Mouse (Mus musculus): ENCODE measurements around the gene Shroom3. TPM values are rescaled to one million over a fixed set of nuclear protein-coding genes. Genes with fewer than 3 reads are reported as not detected.

The Shroom3 gene
- polyA plus RNA-seq, 1 experiment from 2014 or later: 2.9 TPM

GRCm38 (mm10) chr5:92939246-92939995 is 256.2 kb downstream of the Shroom3 start:
- Histone ChIP-seq H3K4me1 (ENCODE audit: control insufficient read depth, insufficient read depth, low read length) (no peaks in the 10 kb centered on the region), H3K27ac (ENCODE audit: low read depth, low read length) (no peak overlapping the region), H3K4me2 (ENCODE audit: low read depth, low read length) (no peak overlapping the region), H3K9ac (replicated peaks; ENCODE audit: low read depth, low read length) (no peak overlapping the region), H3K4me3 (ENCODE audit: low read depth, low read length) (no peak overlapping the region), H3K9me3 (ENCODE audit: control insufficient read depth, low read length) (peaks cover 11% of the 10 kb centered on the region; the same call in 1 of the 2 replicates), H3K27me3 (ENCODE audit: control insufficient read depth, insufficient read depth, low read length) (no peaks in the 10 kb centered on the region), H3K36me3 (ENCODE audit: control insufficient read depth, insufficient read depth, low read length) (peaks cover 21% of the 10 kb centered on the region)
- ATAC-seq (ENCODE audit: low read depth): no peak
- WGBS: 89% methylated on average over 15 of the region's 15 CpGs

DNA sequence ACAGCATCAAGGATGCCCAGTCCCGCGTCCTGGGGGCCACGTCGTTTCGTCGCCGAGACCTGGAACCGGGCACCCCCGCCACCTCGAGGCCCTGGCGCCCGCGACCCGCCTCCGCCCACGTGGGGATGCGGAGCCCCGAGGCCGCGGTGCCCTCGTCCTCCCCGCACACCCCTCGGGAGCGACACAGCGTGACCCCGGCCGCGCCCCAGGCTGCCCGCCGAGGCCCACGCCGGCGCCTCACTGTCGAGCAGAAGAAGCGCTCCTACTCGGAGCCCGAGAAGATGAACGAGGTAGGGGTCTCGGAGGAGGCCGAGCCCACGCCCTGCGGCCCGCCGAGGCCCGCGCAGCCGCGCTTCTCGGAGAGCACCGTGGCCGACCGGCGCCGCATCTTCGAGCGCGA is 258.9 kb downstream of the Shroom3 start:
- H3K9me3 ChIP-seq (ENCODE audit: control insufficient read depth, low read length): peaks cover 11% of the 10 kb centered on the region; the same call in 1 of the 2 replicates
- no peaks in the 10 kb centered on the region for H3K4me1 ChIP-seq (ENCODE audit: control insufficient read depth, insufficient read depth, low read length)
- 92% methylated on average over 57 of the region's 57 CpGs for WGBS
- H3K9ac ChIP-seq (replicated peaks; ENCODE audit: low read depth, low read length): no peak overlapping the region
- no peaks in the 10 kb centered on the region for H3K27me3 ChIP-seq (ENCODE audit: control insufficient read depth, insufficient read depth, low read length)
- H3K27ac ChIP-seq (ENCODE audit: low read depth, low read length): no peak overlapping the region
- no peak overlapping the region for H3K4me3 ChIP-seq (ENCODE audit: low read depth, low read length)
- no peak for ATAC-seq (ENCODE audit: low read depth)
- peaks cover 21% of the 10 kb centered on the region for H3K36me3 ChIP-seq (ENCODE audit: control insufficient read depth, insufficient read depth, low read length)
- H3K4me2 ChIP-seq (ENCODE audit: low read depth, low read length): no peak overlapping the region

- Histone ChIP-seq H3K4me3 (ENCODE audit: low read depth, low read length) (no peak overlapping the region), H3K36me3 (ENCODE audit: control insufficient read depth, insufficient read depth, low read length) (peaks cover 21% of the 10 kb centered on the region), H3K4me2 (ENCODE audit: low read depth, low read length) (no peak overlapping the region), H3K9me3 (ENCODE audit: control insufficient read depth, low read length) (peaks cover 11% of the 10 kb centered on the region; the same call in 1 of the 2 replicates), H3K9ac (replicated peaks; ENCODE audit: low read depth, low read length) (no peak overlapping the region), H3K27ac (ENCODE audit: low read depth, low read length) (no peak overlapping the region), H3K4me1 (ENCODE audit: control insufficient read depth, insufficient read depth, low read length) (no peaks in the 10 kb centered on the region), H3K27me3 (ENCODE audit: control insufficient read depth, insufficient read depth, low read length) (no peaks in the 10 kb centered on the region)
- WGBS: 93% methylated on average over 47 of the region's 47 CpGs
- no peak for ATAC-seq (ENCODE audit: low read depth)
Measured at GRCm38 (mm10) chr5:92942577-92942976, 259.3 kb downstream of the Shroom3 start.

DNA sequence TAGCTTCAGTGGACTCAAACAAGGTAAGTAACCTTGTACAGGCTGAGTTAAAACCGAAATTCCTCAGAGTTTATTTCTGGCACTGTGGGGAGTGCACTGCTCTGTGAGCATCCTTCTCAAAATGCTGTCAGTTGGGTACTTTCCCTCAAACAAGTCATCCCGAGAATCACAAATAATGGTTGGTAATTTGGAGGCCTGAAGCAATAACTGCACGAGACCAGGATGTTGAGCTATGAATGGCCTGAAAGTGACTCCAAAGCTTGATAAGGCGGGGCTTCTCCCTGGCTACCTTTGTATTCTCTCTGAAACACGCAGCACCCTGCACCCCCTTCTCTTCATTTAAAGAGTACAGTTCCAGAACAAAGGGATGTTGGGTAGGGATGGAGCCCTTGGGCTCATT is 261.6 kb downstream of the Shroom3 start:
- no peak overlapping the region for H3K4me2 ChIP-seq (ENCODE audit: low read depth, low read length)
- H3K9me3 ChIP-seq (ENCODE audit: control insufficient read depth, low read length): peaks cover 11% of the 10 kb centered on the region; the same call in 1 of the 2 replicates
- no peak overlapping the region for H3K9ac ChIP-seq (replicated peaks; ENCODE audit: low read depth, low read length)
- no peak overlapping the region for H3K4me3 ChIP-seq (ENCODE audit: low read depth, low read length)
- ATAC-seq (ENCODE audit: low read depth): no peak
- H3K4me1 ChIP-seq (ENCODE audit: control insufficient read depth, insufficient read depth, low read length): no peaks in the 10 kb centered on the region
- 80% methylated on average over 5 of the region's 5 CpGs for WGBS
- no peaks in the 10 kb centered on the region for H3K27me3 ChIP-seq (ENCODE audit: control insufficient read depth, insufficient read depth, low read length)
- no peak overlapping the region for H3K27ac ChIP-seq (ENCODE audit: low read depth, low read length)
- peaks cover 21% of the 10 kb centered on the region for H3K36me3 ChIP-seq (ENCODE audit: control insufficient read depth, insufficient read depth, low read length)

GRCm38 (mm10) chr5:92948972-92949745 is 265.9 kb downstream of the Shroom3 start:
- no peak overlapping the region for H3K4me3 ChIP-seq (ENCODE audit: low read depth, low read length)
- H3K4me1 ChIP-seq (ENCODE audit: control insufficient read depth, insufficient read depth, low read length): 0 out of 2 replicates have a peak, but pooled peaks cover 2% of the 10 kb centered on the region
- no peak overlapping the region for H3K27ac ChIP-seq (ENCODE audit: low read depth, low read length)
- ATAC-seq (ENCODE audit: low read depth): no peak
- no peak overlapping the region for H3K9ac ChIP-seq (replicated peaks; ENCODE audit: low read depth, low read length)
- whole genome bisulfite sequencing: 79% methylated on average over 14 of the region's 14 CpGs
- H3K4me2 ChIP-seq (ENCODE audit: low read depth, low read length): no peak overlapping the region
- H3K27me3 ChIP-seq (ENCODE audit: control insufficient read depth, insufficient read depth, low read length): no peaks in the 10 kb centered on the region
- H3K9me3 ChIP-seq (ENCODE audit: control insufficient read depth, low read length): no peaks in the 10 kb centered on the region
- no peaks in the 10 kb centered on the region; the same call in 1 of the 2 replicates for H3K36me3 ChIP-seq (ENCODE audit: control insufficient read depth, insufficient read depth, low read length)

DNA sequence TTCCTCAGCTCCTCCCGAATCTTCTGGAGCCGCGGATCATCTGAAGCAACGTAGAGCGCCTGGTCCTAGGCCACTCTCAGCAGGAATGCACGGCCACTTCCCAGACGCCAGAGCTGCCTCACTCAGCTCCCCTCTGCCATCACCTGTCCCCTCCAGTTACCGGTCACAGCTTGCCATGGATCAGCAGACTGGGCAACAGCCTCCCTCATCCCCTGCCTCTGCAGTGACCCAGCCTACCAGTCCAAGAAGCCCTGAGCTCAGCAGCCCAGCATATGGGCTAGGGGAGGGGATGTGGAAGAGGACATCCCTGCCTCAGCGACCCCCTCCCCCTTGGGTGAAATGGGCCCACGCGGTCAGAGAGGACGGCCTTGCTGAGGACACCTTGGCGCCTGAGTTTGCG is 267.3 kb downstream of the Shroom3 start:
- 89% methylated on average over 14 of the region's 14 CpGs for WGBS
- Histone ChIP-seq H3K4me3 (ENCODE audit: low read depth, low read length) (no peak overlapping the region), H3K36me3 (ENCODE audit: control insufficient read depth, insufficient read depth, low read length) (no peaks in the 10 kb centered on the region; the same call in 1 of the 2 replicates), H3K9ac (replicated peaks; ENCODE audit: low read depth, low read length) (no peak overlapping the region), H3K27me3 (ENCODE audit: control insufficient read depth, insufficient read depth, low read length) (no peaks in the 10 kb centered on the region), H3K27ac (ENCODE audit: low read depth, low read length) (no peak overlapping the region), H3K9me3 (ENCODE audit: control insufficient read depth, low read length) (no peaks in the 10 kb centered on the region), H3K4me2 (ENCODE audit: low read depth, low read length) (no peak overlapping the region), H3K4me1 (ENCODE audit: control insufficient read depth, insufficient read depth, low read length) (0 out of 2 replicates have a peak, but pooled peaks cover 6% of the 10 kb centered on the region)
- ATAC-seq (ENCODE audit: low read depth): no peak

- ATAC-seq (ENCODE audit: low read depth): no peak
- Histone ChIP-seq H3K4me1 (ENCODE audit: control insufficient read depth, insufficient read depth, low read length) (0 out of 2 replicates have a peak, but pooled peaks cover 6% of the 10 kb centered on the region), H3K27me3 (ENCODE audit: control insufficient read depth, insufficient read depth, low read length) (no peaks in the 10 kb centered on the region), H3K4me3 (ENCODE audit: low read depth, low read length) (no peak overlapping the region), H3K36me3 (ENCODE audit: control insufficient read depth, insufficient read depth, low read length) (no peaks in the 10 kb centered on the region; the same call in 1 of the 2 replicates), H3K9me3 (ENCODE audit: control insufficient read depth, low read length) (no peaks in the 10 kb centered on the region), H3K27ac (ENCODE audit: low read depth, low read length) (no peak overlapping the region), H3K9ac (replicated peaks; ENCODE audit: low read depth, low read length) (no peak overlapping the region), H3K4me2 (ENCODE audit: low read depth, low read length) (no peak overlapping the region)
- 97% methylated on average over 14 of the region's 14 CpGs for WGBS
Measured at GRCm38 (mm10) chr5:92951079-92951478, 267.8 kb downstream of the Shroom3 start.

DNA sequence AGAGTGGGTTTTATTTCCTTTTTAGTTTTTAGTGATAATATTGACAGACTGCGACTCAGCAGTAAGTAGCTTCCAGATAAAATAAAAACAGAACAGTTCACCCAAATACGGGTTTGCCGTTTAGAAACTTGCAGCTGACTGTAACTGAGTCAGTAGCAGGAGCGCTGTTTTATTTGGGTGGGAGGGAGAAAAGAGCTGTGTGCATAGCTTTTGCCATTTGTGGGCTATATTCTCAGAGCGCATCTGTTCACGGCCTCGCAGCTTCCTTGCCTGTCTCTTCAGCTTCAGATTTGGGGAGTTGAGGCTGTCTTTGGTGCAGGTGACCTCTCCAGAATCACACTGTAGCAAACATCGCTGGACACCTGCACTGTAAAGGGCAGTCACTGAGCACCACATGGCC is 270.6 kb downstream of the Shroom3 start:
- no peaks in the 10 kb centered on the region; the same call in 1 of the 2 replicates for H3K36me3 ChIP-seq (ENCODE audit: control insufficient read depth, insufficient read depth, low read length)
- no peak overlapping the region for H3K27ac ChIP-seq (ENCODE audit: low read depth, low read length)
- H3K4me3 ChIP-seq (ENCODE audit: low read depth, low read length): no peak overlapping the region
- no peak overlapping the region for H3K9ac ChIP-seq (replicated peaks; ENCODE audit: low read depth, low read length)
- no peak for ATAC-seq (ENCODE audit: low read depth)
- H3K4me1 ChIP-seq (ENCODE audit: control insufficient read depth, insufficient read depth, low read length): 0 out of 2 replicates have a peak, but pooled peaks cover 6% of the 10 kb centered on the region
- 86% methylated on average over 8 of the region's 8 CpGs for WGBS
- no peak overlapping the region for H3K4me2 ChIP-seq (ENCODE audit: low read depth, low read length)
- no peaks in the 10 kb centered on the region for H3K27me3 ChIP-seq (ENCODE audit: control insufficient read depth, insufficient read depth, low read length)
- H3K9me3 ChIP-seq (ENCODE audit: control insufficient read depth, low read length): no peaks in the 10 kb centered on the region

DNA sequence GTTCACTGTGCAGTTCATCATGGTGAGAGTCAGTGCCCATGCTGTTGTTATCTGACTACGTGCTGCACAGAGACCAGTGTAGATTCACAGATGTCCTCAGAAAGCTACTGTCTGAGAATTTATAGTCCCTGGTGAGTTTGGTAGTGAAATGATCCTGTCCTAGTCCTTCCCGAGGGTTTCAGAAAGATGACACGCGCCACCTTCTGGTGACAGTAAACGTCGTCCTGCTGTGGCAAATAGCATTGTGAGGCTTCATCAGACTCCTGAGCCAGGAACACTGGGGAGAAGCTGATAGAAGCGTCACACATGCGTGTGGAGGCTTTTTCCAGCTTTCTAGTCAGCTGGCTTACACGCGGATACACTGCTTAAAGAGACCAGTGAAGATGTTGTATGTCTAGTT is 271.1 kb downstream of the Shroom3 start:
- no peak overlapping the region for H3K9ac ChIP-seq (replicated peaks; ENCODE audit: low read depth, low read length)
- ATAC-seq (ENCODE audit: low read depth): peak; percentile 76
- no peaks in the 10 kb centered on the region; the same call in 1 of the 2 replicates for H3K36me3 ChIP-seq (ENCODE audit: control insufficient read depth, insufficient read depth, low read length)
- H3K4me3 ChIP-seq (ENCODE audit: low read depth, low read length): no peak overlapping the region
- 0 out of 2 replicates have a peak, but pooled peaks cover 6% of the 10 kb centered on the region for H3K4me1 ChIP-seq (ENCODE audit: control insufficient read depth, insufficient read depth, low read length)
- 27% methylated on average over 10 of the region's 10 CpGs for WGBS
- no peak overlapping the region for H3K4me2 ChIP-seq (ENCODE audit: low read depth, low read length)
- no peak overlapping the region for H3K27ac ChIP-seq (ENCODE audit: low read depth, low read length)
- no peaks in the 10 kb centered on the region for H3K9me3 ChIP-seq (ENCODE audit: control insufficient read depth, low read length)
- H3K27me3 ChIP-seq (ENCODE audit: control insufficient read depth, insufficient read depth, low read length): no peaks in the 10 kb centered on the region
